Mouse (Mus musculus) frontal cortex, postnatal 10 days (tissue): ENCODE data around the gene Ldah.

Experiments used
- DNase-seq, 2 experiments: peaks; one replicate each; pipeline ENCODE4 v3.0.0; 2022; ENCODE audit warnings: low spot score in 2 of 2, mixed read lengths in 1 of 2

Gene Ldah

DNA sequence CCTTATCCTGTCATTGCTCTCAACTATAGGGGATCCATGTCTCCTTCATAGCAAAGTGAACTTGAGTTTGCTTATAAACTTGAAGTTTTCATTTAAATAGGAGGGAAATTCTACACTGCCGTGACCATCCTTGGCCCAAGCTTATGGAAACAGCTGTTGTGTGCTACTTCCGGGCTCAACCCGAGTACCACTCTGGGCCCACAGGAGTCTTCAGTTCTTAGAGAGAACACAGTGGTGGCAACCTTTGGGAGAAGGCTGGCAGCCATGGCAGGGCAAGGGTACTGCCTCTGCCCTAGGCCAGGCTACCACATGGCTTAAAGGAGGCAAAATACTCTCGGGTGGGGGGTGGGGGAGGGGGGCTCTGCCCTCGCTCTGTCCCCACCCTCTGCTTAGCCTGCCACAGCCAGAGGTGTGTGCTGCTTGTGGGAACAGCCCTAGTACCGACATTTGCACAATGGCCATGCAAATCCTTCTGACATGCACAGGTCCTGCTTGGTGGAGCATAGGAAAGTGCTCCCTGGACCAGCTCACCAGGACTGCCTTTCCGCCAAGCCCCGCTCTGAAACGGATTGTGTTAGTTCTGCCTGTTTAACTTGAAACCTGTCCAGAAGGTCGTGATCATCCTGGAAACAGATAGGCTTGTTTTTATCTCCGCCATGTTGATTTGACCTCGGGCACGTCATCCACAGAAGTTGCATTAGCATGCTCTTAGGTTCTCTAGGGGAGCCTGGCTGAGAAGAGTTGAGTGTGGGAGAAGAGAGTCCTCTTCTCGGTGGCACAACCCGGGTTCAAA lies 73.5 kb downstream of the Ldah start:
- peak in 1 of 2 experiments; percentile 2 for DNase-seq

DNA sequence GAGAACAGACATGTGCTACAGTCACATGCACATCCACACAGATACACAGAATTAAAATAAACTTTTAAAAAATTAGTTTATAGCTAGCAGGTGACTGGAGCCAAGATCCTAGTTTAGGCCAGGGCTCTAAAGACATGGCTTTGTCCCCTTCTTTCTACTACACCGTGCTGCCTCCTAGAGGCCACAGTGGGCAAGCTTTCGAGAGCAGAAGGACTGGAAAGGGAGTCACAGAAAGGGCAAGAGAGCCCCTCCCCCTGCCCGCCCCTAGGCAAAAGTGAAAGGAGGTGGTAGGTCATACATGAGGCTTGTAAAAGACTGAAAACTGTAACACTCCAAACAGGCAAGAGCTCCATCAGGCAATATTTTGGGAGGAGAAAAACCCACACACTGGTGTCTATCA lies 80.1 kb downstream of the Ldah start:
- DNase-seq: no peak

DNA sequence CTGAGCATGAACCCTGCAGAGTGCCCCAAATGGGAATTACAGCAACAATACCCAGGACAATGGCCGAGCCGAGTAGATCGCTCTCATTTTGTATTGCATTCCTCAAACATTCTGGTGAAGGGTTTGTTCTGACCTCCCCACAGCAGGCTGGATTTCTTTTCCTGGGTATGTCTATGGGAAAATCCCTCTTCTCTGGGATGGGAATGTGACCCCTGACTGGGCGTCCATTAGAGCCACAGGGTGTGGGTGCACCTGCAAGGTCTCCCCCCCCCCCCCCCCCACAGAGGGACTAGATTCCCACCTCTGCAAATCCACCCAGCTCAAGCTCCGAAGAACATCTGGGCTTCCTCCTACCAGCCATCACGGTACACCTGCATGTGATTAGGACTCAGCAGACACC lies 81.2 kb downstream of the Ldah start:
- DNase-seq: no peak

DNA sequence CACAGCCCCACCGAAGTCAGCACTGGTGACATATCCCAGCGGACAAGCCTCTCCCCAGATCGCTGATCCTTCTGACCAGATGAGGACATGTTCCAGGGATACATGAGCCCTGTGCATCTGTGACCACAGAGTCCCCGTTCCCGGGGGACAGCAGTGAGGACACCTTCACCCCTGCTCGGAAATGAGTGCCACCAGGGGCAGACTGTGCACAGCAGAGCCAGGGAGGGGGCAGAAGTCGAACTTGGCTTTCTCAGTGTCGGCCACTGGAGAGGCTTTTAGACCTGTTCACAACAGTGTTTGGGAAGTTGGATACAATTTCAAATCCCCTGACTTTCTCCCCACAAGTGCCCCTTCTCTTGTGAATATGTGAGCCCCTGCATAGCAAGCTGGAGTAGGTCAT lies 81.6 kb downstream of the Ldah start:
- no peak for DNase-seq

DNA sequence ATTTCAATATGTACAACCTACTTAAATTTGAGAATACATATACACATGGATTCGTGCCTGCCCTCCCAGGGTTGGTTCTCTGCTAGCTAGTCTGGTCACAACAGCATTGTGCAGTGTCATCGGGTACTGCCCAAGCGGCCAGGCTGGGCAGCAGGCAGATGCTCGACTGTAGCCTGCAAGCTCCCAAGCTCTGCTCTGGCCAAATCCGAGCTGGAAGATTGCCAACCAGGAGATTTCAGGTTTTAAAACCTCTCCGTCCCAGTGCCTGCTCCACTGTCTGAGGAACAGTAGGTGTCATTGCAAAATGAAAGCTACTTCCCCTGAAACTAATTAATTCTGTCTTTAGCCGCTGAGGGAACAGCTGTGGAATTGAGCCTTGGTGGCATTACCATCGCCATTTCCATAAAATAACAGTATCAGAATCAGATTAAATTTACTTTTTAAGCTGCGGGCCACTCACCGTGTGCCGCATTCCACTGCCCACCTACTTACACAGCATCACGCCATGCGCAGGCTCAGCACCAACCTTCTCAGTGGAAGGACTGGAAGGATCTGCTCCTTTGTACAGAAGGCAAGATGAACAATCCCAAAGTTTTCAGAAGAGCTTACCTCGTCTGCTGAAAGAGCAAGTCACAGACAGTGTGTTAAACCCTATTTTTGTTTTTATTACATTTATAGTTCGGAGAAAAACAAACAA lies 83.4 kb downstream of the Ldah start:
- DNase-seq: no peak

DNA sequence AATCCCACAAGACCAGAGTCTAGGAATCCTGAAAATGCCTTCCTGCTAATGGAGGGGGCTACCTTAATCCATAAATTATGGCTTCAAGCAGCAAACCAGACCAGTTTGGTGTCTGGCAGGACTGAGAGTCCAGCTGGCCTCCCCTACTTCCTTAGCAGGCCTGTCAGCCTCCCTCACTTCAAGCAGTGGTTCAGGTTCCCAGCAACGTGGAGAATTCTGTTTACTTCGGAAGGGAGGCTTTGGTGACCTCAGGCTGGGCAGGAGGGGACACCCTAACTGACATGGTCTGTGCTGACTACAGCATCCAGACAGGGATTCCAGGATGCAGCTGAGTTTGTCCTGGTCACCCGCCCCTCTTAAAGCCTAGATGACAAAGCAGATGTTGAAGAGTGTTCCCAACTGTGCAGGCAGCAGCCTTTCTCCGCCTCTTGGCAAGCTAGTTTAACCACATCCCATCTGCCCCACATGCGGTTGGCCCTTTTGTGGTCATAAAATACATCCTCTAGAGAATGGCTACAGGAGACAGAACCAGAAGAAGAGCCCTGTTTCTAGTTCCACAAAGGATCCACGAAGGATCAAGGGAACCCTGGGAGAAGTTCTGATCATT lies 87.5 kb downstream of the Ldah start:
- no peak for DNase-seq

DNA sequence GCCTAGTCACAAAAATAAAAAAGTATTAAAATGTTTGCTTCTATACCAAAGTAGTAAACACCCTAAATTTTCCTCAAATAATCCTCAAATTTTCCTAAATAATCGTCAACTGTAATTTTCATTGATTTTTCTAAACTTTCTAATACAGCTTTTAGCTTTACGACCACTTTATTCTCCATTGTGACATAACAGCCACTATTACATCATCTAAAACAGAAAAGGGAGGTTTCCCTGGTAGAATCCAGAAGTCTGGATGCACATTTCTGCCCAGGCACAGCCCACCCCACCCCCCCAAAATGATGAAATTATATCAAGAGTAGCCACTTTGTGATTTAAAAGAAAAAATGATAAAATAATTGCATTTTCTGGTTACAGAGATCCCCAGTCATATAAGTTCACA lies 88.2 kb downstream of the Ldah start:
- DNase-seq: no peak

DNA sequence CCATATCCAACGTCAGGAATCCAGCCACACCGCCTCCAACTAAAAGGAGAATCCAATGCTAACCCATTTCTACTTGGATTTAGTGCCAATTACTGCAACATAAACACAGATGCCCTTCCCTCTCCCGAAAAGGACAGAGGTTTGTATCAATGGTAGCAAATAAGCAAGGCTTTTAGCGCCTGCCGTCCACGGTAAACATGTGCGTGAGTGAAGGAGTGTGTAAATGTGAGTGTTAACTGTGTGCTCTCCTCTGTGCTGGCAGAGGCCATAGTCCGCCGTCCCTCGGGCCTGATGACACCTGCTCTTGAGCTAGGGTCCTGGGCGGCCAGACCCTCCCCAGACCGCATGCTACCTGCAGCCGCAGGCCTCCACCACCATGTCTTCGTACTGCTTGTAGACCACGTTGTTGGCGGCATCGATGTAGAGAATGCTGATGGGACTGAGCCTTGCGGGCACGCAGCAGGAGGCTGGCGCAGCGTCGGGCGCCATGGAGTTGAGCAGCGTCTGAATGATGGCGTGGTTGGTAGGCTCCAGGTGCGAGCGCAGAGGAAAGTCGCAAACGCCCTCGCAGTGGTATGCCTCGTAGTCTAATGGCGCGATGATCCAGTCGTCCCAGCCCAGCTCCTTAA lies 89.8 kb downstream of the Ldah start:
- DNase-seq: no peak

DNA sequence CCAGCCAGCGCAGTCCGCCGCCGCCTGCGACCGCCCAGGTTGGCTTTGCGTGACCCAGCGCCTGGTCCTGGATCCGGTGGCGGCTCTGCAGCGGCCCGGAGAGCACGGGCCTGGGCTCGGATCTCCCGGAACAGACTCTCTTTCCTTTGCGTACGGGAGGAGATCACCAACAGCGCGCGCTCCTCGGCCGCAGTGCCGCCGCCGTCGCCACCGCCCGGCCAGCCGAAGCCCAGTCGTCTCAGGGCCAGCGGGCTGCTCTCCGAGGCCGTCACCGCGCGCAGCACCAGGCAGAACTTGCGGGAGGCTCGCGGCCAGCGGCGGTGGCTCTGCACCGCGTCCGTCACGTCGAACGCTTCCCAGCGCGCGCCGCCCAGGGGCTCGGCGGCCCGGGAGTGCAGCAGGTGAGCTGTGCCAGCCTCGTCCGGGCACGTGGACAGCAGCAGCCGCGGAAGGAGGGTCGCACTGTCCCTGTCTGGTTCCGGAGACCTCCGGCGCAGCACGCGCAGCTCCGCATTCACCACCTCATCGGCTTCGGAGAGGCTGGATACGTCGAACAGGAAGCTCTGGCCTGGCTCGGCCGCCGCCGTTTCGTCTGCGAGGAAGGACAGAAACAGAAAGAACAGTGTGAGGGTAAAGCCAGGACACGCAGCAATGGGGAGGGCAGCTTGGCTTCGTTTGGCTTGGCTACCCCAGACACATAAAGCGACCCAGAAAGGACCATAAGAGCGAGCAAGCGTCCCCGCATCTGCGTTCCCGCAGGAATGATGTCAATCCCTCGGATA lies 90.6 kb downstream of the Ldah start:
- no peak for DNase-seq

DNA sequence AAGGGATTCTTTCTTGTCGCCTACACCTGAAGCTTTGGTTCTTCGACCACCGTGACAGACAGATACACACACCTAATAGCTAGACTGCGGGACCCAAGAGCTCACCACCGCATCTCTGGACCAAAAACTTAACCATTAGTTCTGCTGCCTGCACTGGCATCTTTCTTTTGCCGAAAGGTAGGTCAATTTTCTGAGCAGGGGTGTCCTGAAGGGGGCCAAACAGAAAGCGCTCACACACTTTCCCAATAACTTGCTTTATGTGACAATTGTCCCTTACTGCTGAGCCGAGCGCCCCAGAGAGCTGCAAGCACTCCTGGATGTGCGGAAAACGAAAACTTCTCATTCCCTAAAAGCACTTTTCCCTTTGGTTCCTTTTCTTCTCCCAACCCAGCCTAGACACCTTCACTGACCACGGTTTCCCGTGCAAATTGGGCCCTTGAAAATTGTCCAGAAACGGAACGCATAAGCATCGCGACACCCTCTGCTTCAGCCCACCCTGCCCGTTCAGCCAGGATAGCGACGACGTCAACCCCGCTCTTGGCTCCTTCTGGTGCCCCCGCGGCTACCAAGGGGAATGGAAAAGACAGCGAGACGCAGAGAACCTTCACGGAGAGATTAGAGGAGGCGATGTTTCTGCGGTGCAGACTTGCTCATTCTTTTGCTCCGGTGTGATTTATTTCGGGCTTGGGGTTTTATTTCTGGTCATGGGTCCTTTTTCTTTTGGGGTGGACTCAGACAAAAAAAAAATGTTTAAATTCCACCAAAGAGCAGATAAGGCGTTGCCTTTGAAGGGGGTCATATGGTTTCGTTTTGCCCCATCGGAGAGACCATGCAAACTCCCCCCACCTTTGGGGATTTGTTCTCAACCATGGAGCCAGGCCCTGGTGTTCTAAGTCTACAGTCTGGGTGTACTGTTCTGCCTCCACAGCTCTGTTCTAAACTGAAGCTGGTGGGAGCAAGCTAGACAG lies 91.5 kb downstream of the Ldah start:
- no peak for DNase-seq

DNA sequence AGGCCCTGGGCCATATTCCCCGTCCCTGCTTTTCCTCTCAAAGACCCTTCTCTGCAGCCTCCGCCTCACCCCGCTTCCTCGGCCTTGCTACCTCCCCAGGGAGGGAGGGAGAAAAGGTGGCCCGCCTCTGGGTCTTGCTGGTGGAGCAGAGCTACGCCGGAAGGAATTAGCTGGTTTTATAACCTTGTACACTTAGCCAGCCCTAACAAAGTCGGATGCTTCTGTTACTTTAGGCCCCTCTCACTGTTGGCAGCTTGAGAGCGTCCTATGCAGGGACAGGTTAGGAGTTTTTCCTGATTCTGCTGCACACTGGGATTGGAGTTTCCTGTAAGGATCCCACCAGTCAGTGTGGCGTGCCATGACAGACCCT lies 92.2 kb downstream of the Ldah start:
- DNase-seq: no peak

DNA sequence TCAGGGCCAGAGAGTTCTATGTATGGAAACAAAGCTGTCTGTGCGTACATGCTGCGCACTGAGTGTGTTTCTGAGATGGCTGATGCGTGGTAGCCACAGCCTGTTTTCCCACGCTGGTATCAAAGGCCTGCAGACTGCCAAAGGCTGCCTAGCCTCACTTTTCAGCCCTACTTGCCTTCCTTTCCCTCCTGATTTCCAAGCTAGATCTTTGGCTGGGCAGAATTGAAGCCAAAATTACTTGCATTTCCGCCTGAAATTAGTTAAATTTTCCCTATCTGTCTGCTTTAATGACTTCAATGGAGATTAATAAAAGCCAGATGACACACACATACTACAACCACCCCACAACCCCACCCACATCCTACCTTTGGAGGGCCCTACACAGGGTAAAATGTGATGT lies 92.6 kb downstream of the Ldah start:
- DNase-seq: no peak

DNA sequence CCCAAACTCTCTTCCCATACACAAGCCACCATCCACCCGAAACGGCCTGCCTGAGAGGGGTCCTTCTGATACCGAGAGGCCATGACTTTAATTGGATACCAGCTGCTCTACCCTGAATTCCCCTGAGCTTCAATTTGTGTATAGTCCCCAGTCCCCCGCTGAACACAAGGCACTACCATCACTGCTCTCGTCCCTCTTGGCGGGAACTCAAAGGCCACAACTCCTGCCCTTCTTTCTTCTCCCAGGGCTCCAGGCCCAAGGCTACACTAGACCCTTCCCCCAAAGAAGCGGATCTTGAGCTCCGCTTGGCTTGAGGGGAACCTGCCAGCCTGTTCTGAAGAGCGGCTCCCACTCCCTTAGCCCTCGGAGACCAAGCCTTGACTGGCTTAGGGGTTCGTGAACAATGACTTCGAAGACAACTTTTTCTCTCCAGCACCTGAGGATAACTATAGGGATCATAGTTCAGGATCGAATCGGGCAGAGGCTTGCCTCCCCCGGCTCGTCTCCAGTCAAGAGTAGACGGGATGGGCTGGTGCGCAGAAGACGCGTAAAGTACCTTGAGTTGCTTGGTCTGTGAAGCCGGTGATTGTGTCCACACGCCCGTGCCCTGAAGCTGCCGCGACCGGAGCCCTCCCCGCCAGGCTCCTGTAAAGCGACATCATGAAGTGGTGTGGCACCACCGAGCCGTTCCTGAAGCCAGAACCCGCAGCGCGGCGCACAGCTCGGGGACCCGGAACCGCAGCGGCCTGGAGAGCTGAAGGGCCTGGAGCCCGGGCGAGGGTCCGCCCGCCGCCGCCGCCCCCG lies 93.3 kb downstream of the Ldah start:
- no peak for DNase-seq

DNA sequence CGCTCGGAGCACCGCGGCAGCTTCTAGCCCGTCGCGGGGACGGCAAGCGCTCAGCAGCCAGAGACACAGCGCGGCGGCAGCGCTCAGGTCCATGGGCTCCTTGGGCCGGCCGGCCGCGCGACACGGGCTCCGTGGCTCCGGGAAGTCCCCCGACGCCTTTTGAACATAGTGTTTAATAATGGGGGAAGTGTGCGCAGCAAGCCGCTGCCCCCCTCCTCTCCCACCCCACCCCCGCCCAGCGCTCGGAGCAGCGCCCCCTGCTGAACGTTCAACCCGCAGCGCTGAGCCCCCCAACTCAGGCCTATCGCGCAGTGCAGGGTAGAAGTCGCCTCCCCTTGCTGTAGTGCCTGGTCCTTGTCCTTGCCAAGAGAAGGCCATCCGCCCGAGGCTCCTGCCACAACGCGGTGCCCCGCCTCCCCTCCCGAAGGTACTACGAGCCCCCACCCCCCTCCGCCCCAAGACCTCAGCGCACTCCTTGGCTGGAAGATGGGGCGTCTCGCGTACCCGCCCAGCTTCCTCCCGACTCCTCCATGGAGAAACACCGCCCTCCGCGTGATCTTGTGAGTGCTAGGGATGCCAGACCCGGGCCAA lies 94.0 kb downstream of the Ldah start, which contains the start of gene Gdf7:
Gene Gdf7 (minus strand): TSS at position 114 of the 591 bp plus-strand sequence.
- DNase-seq: no peak

DNA sequence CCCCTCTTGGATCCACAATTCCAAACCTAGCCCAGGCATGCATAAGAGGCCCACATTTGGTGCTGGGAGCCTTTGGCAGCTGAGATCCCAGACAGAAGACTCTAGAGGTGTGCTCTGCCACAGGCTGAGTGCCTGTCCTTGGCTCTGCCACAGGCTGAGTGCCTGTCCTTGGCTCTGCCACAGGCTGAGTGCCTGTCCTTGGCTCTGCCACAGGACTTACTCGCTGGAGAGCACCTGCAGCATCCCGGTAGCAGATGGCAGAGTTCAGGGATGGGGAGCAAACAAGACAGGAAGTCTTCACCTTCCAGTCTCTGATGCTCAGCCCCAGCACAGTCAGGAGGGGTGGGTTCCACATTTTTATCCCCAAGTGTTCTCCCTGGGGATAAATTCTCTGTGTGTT lies 97.4 kb downstream of the Ldah start:
- no peak for DNase-seq

DNA sequence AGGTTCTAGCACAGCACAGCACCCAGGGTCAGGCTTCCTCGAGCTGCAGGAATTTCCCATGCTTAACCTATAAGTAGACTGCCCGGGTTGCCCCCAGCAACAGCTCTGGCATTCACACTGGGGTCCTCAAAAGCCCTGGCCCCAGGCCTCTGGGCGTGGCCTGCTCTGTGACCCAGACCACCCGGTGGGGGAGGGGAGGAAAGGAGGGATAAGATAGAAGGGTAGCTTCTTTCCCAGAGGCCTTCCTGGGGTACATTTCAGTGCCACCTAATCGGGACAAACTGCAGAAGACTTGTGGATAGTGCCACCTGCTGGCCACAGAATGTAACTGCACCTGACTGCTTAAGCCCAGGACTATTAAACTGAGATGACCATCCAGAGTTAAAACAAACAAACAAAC lies 98.5 kb downstream of the Ldah start:
- peak in 1 of 2 experiments; percentile 64 for DNase-seq

DNA sequence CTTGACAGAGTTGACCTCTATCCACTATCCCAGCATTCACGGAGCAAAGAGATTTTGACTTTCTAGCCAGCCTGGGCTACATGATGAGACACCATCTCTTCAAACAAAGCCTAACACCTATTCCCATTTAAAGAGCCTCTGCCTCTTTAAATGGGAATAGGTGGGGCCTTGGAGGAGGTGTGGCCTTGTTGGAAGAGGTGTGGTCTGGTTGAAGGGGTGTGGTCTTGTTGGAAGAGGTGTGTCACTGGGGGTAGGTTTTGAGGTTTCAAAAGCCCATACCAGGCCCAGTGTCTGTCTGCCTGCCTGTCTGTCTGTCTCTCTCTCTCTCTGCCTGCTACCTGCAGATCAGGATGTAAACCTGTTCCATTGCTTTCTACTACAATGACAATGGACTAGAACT lies 99.0 kb downstream of the Ldah start:
- no peak for DNase-seq

DNA sequence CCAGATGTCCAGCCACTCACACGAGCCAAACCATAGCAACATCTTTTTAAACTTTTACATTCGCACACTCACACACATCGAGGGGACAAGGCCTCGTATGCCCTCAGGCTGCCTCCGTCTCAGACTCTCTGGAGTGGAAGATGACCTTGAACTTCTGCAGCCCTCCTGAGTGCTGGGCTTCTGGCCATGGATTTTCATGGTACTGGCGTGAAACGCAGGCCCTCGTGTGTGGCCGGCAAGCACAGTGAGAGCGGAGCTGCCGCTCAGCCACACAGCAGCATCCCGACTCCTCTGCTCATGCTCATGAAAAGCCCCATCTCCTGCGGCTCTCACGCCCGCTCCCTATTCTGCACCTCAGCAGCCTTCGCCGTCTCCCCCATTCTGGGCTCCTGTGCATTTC lies 103.1 kb downstream of the Ldah start:
- no peak for DNase-seq

DNA sequence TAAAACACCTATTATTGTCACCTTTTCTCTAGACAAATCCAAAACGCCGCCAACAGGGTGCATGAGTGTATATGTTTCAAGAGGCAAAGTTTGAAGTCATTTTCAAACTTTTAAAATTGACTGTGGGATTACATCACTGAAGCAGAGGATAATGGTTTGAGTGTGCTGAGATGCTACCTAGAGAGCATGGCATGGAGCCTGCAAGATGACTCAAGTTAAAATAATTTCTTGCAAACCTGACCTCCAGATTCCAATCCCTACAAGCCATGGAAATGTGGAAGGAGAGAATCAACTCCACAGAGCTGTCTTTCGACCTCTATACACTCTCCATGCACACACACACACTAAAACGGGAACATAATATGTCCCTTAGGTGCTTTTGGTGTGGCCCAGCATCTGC lies 104.4 kb downstream of the Ldah start:
- no peak for DNase-seq
